Mouse (Mus musculus) ES-E14 (cell line): ENCODE results near the gene Spem2. TPM values are rescaled to one million over a fixed set of nuclear protein-coding genes. Genes with fewer than 3 reads are reported as not detected.
A peak's percentile ranks its signal among the peaks of the same experiment; 100 is the strongest.

ENCODE experiments used
- DNase-seq: peaks from one replicate; pipeline ENCODE4 v3.0.0-alpha.2; 2013; ENCODE audit warnings: low read depth, low spot score
- H3K27ac ChIP-seq: 2 replicates; pipeline ENCODE4 v1.5.1; 2012; ENCODE audit warnings: low read depth, mild to moderate bottlenecking, low read length, moderate library complexity, mixed read lengths; ENCODE audit not compliant: poor library complexity, insufficient read depth, severe bottlenecking
- H3K36me3 ChIP-seq: 2 replicates; pipeline ENCODE4 v1.6.1; 2012; ENCODE audit warnings: mild to moderate bottlenecking, low read length, moderate library complexity, mixed read lengths; ENCODE audit not compliant: control insufficient read depth, poor library complexity, insufficient read depth, severe bottlenecking
- H3K4me1 ChIP-seq, 2 experiments: fragments of 150-350 bp in 1 of 2; sonication (generic) in 1 of 2; 2 replicates each; pipeline ENCODE4 v1.6.1; 2012; ENCODE audit warnings: low read length in 2 of 2, mild to moderate bottlenecking in 1 of 2, mixed read lengths in 1 of 2; ENCODE audit not compliant: control insufficient read depth in 2 of 2, insufficient read depth in 2 of 2, poor library complexity in 1 of 2
- H3K4me3 ChIP-seq, 2 experiments: fragments of 150-350 bp in 1 of 2; sonication (generic) in 1 of 2; 2 replicates each; pipeline ENCODE4 v1.5.1; 2012; ENCODE audit warnings: low read length in 2 of 2, low read depth in 1 of 2, mild to moderate bottlenecking in 1 of 2, mixed read lengths in 1 of 2; ENCODE audit not compliant: insufficient read depth in 1 of 2, poor library complexity in 1 of 2, severe bottlenecking in 1 of 2
- H3K9ac ChIP-seq: 2 replicates; pipeline ENCODE4 v1.6.1; 2012; ENCODE audit warnings: low read depth, mild to moderate bottlenecking, low read length, mixed read lengths; ENCODE audit not compliant: poor library complexity, insufficient read depth, severe bottlenecking
- H3K9me3 ChIP-seq: fragments of 150-350 bp; sonication (generic); 2 replicates; pipeline ENCODE4 v1.6.1; 2012; ENCODE audit warnings: low read depth, mild to moderate bottlenecking, low read length; ENCODE audit not compliant: control insufficient read depth, insufficient read depth
- CHD2 ChIP-seq: IDR thresholded peaks from 2 replicates; pipeline ENCODE4 v1.6.1; 2014; ENCODE audit warnings: mild to moderate bottlenecking, low read depth, low read length, inconsistent platforms
- HCFC1 ChIP-seq: IDR thresholded peaks from 2 replicates; pipeline ENCODE4 v1.6.1; 2012; ENCODE audit warnings: low read length, inconsistent platforms, borderline replicate concordance; ENCODE audit not compliant: insufficient read depth
- MAFK ChIP-seq: IDR thresholded peaks from 2 replicates; pipeline ENCODE4 v1.6.1; 2014; ENCODE audit warnings: mild to moderate bottlenecking, low read depth, low read length, inconsistent platforms; ENCODE audit not compliant: insufficient read depth
- ZC3H11A ChIP-seq: IDR thresholded peaks from 2 replicates; pipeline ENCODE4 v1.6.1; 2012; ENCODE audit warnings: low read depth, mild to moderate bottlenecking, inconsistent platforms, low read length, borderline replicate concordance
- ZNF384 ChIP-seq: IDR thresholded peaks from 2 replicates; pipeline ENCODE4 v1.6.1; 2012; ENCODE audit warnings: low read depth, low read length, inconsistent platforms
- in situ Hi-C, 2 experiments: fragments of 600-800 bp; cut with MboI; formaldehyde crosslinking; loops; one replicate each; pipeline ENCODE4 v1.15.1; 2025; ENCODE audit warnings: low sequenced_read_pairs in 2 of 2, inconsistent platforms in 1 of 2; ENCODE audit not compliant: unreplicated experiment in 2 of 2
- total RNA-seq: library from RNA; depleted of rRNA; stranded (reverse); fragments of 300-350 nt; gene quantifications from 2 replicates; pipeline ENCODE4 v1.2.3, GENCODE M21; 2012

Gene Spem2
- total RNA-seq, 1 experiment: not detected

DNA sequence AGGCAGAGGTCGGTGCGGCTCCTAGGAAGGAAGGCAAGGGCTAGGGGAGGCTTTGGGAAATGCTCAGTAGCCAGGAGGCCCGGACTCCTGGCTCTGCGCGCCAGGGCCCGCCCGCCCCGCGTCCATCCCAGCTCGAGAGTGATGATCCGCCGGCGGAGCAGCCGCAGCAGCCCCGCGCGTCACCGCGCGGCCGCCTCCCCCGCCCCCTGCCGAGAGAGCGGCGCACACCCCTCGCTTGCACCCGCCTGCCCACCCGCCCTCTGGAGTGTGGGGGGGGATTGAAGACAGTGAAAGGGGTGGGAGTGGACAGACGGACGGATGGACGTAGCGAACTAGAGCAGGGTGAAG lies 19.3 kb upstream of the Spem2 start, which contains the start of gene Nlgn2:
Gene Nlgn2, minus strand, starts transcription at position 181 of the 348 bp plus-strand sequence.
- TF ChIP-seq HCFC1 (no peak), ZC3H11A (no peak), ZNF384 (no peak), MAFK (no peak), CHD2 (no peak)
- no peak for DNase-seq
- H3K4me3 ChIP-seq: peak within 1 kb of the TSS; percentile 85 to 100
- H3K9me3 ChIP-seq: no peaks in the 10 kb centered on the region
- H3K36me3 ChIP-seq: no peaks in the 10 kb centered on the region
- in situ Hi-C loops: no loop called here
- H3K4me1 ChIP-seq: peaks cover 0 to 1% of the 10 kb centered on the region in 2 experiments; a peak in 1 of 4 replicates
- peak within 1 kb of the TSS; percentile 19 for H3K27ac ChIP-seq
- peak within 1 kb of the TSS; percentile 77 for H3K9ac ChIP-seq

- peak overlapping the region; percentile 85 to 100 for H3K4me3 ChIP-seq
- H3K27ac ChIP-seq: no peak overlapping the region
- TF ChIP-seq ZC3H11A (no peak), CHD2 (no peak), HCFC1 (no peak), ZNF384 (no peak), MAFK (no peak)
- H3K36me3 ChIP-seq: no peaks in the 10 kb centered on the region
- peaks cover 0 to 1% of the 10 kb centered on the region in 2 experiments; a peak in 1 of 4 replicates for H3K4me1 ChIP-seq
- no peak for DNase-seq
- H3K9me3 ChIP-seq: no peaks in the 10 kb centered on the region
- H3K9ac ChIP-seq: peak overlapping the region; percentile 77
- in situ Hi-C loops: no loop called here
Observed at GRCm38 (mm10) chr11:69836703-69837576, 18.7 kb upstream of the Spem2 start.

DNA sequence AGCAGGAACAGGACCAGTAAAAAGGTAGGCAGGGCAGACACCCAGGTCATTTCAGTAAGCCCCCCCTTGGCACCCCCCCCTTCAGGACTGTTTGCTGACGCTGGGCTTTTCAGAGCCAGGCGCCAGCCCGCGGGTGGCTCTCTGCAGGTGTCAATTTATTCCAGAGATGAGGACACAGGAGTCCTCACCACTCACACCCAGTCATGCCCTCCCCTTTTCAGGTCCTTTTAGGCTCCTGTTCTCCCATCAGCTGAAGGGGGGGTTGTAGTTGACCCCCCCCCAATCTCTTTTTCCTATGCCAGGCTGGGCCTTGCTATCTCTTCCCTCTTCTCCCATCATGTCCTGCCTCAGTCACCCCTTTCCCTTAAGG lies 17.7 kb upstream of the Spem2 start:
- Histone ChIP-seq H3K9ac (no peak overlapping the region), H3K4me3 (no peak overlapping the region), H3K9me3 (no peaks in the 10 kb centered on the region), H3K4me1 (peaks cover 0 to 1% of the 10 kb centered on the region in 2 experiments; a peak in 1 of 4 replicates), H3K36me3 (no peaks in the 10 kb centered on the region), H3K27ac (no peak overlapping the region)
- no peak for DNase-seq
- in situ Hi-C loops: no loop called here
- TF ChIP-seq ZNF384 (no peak), CHD2 (no peak), MAFK (no peak), ZC3H11A (no peak), HCFC1 (no peak)

DNA sequence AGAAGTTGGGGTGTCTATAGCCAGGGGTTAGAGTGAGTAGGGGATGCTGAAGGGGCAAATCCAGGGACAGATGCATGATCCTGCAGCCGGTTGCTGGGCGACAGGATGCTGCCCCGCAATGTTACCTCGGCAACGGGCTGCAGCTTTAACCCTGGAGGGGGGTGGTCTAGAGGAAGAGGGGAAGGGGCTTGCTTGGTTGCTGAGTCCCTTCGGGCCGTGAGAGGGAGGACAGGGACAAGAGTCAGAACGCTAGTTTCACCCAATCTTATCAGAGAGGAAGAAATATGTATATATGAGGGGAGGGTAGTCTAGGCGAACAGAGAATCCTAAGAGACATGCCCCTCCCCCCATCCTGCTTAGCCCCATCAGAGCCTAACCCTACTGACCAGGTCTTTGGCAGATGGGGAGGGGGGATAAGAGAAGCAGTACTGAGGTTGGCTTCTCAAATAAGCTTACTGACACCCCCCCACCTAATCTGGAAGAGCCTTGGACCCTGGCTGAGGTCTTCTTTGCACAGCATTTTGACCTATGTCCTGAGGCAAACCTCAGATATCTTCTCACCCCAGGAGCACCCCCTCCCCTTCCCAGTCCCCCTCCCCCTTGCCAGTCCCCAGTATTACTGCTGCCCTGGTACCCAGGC lies 17.2 kb upstream of the Spem2 start:
- Histone ChIP-seq H3K36me3 (no peaks in the 10 kb centered on the region), H3K4me1 (peaks cover 0 to 1% of the 10 kb centered on the region in 2 experiments; a peak in 1 of 4 replicates), H3K27ac (no peak overlapping the region), H3K9ac (no peak overlapping the region), H3K4me3 (no peak overlapping the region), H3K9me3 (no peaks in the 10 kb centered on the region)
- no peak for TF ChIP-seq CHD2
- TF ChIP-seq HCFC1: no peak
- TF ChIP-seq ZNF384: no peak
- TF ChIP-seq MAFK: no peak
- no peak for TF ChIP-seq ZC3H11A
- no peak for DNase-seq
- in situ Hi-C loops: no loop called here
